Mouse (Mus musculus): ENCODE results near the gene Lnx2. TPM values are rescaled to one million over a fixed set of nuclear protein-coding genes. Genes with fewer than 3 reads are reported as not detected.

The Lnx2 gene
- polyA plus RNA-seq, 1 experiment from 2014 or later: 4.7 TPM

DNA sequence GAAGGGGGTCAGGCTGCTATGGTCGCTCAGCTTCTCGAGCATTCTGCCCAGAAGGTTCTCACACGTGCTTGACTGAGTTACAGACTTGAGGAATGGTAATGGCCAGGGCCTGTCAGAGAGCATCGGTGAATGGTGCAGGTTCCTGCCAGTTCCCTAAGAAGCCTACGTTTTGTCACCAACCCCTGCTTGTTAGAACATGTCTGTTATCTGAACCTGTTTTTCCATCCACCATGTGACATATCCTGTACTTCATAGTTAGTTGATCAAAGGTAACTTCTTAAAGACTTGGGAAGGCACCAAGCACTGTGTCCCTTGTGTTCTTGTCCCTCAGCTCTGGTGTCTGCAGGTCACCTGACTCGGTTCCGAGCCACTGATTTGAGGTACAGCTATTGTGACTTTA, 22.3 kb upstream of the Lnx2 start:
- Histone ChIP-seq H3K4me2 (no peak overlapping the region), H3K9ac (no peak overlapping the region), H3K4me3 (replicated peaks) (no peak overlapping the region), H3K9me3 (replicated peaks) (no peaks in the 10 kb centered on the region), H3K36me3 (replicated peaks) (peaks cover 17% of the 10 kb centered on the region; the same call in 1 of the 2 replicates), H3K27ac (replicated peaks) (no peak overlapping the region), H3K27me3 (no peaks in the 10 kb centered on the region), H3K4me1 (replicated peaks) (no peaks in the 10 kb centered on the region)
- no peak for ATAC-seq (ENCODE audit: insufficient read depth)
- 73% methylated on average over 7 of the region's 7 CpGs for WGBS (ENCODE audit: insufficient replicate concordance)

DNA sequence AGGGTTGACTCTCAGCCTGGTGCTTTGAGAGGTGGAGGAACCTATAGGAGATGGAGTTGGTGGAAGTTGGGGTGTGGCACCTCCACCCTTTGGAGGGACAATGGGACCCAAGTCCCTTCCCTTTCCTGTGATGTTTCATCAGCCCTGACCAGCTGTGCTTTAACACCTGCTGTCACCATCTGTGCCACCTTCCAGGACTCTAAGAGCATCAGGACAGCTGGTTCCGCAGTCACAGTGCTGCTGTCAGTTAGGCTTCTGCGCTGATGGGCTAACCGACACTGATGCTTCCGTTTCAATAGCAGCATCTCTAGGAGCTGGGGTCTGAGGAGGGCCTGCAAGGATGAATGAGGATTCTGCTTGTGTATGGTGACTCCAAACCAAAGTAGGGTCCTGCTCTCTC, 20.2 kb upstream of the Lnx2 start:
- ATAC-seq (ENCODE audit: insufficient read depth): no peak
- Histone ChIP-seq H3K4me3 (replicated peaks) (no peak overlapping the region), H3K27me3 (no peaks in the 10 kb centered on the region), H3K9me3 (replicated peaks) (no peaks in the 10 kb centered on the region), H3K9ac (no peak overlapping the region), H3K4me2 (no peak overlapping the region), H3K27ac (replicated peaks) (no peak overlapping the region), H3K36me3 (replicated peaks) (peaks cover 11% of the 10 kb centered on the region; the same call in 1 of the 2 replicates), H3K4me1 (replicated peaks) (no peaks in the 10 kb centered on the region)
- 92% methylated on average over 4 of the region's 4 CpGs for WGBS (ENCODE audit: insufficient replicate concordance)

DNA sequence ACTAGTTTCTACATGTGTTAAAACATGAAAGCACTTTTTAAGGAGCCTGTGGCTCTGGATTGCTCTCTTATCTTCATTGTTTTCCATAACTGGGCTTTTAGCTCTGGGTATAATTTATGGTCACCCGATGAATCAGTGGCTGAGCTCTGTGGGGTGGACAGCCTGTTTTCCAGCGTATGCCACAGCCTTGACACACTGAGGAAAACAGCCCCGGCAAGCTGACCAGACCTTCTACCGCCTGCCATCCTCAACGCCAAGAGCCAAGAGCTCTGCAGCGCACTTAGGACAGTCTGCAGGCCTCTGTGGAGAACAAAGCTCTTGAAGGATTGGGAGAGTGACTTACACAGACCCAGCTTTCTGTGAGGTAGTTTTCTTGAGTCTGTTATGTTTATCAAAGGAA, 17.9 kb upstream of the Lnx2 start:
- no peak for ATAC-seq (ENCODE audit: insufficient read depth)
- Histone ChIP-seq H3K4me2 (no peak overlapping the region), H3K9me3 (replicated peaks) (no peaks in the 10 kb centered on the region), H3K9ac (no peak overlapping the region), H3K4me1 (replicated peaks) (no peaks in the 10 kb centered on the region), H3K27me3 (no peaks in the 10 kb centered on the region), H3K36me3 (replicated peaks) (0 out of 2 replicates have a peak, but pooled peaks cover 11% of the 10 kb centered on the region), H3K4me3 (replicated peaks) (no peak overlapping the region), H3K27ac (replicated peaks) (no peak overlapping the region)
- WGBS (ENCODE audit: insufficient replicate concordance): 82% methylated on average over 6 of the region's 6 CpGs

DNA sequence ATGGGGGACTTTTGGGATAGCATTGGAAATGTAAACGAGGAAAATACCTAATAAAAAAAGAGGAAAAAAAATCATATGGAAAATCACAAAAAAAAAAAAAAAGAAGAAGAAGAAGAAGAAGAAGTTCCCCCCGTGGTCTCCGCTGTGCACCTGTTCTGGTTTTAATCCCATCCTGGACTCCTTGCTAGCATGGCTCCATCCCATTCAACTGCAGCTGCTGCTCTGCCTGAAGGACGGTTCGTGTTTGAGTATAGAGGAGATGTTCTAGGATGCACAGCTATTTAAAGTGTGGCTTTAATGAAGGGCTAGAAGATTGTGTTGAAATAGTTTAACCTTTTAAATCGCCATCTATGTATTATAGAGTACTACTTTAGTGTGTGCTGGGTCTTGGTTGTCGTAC, 16.1 kb upstream of the Lnx2 start:
- Histone ChIP-seq H3K27me3 (no peaks in the 10 kb centered on the region), H3K27ac (replicated peaks) (no peak overlapping the region), H3K4me1 (replicated peaks) (no peaks in the 10 kb centered on the region), H3K9ac (no peak overlapping the region), H3K4me3 (replicated peaks) (no peak overlapping the region), H3K9me3 (replicated peaks) (no peaks in the 10 kb centered on the region), H3K36me3 (replicated peaks) (peaks cover 4% of the 10 kb centered on the region; the same call in 1 of the 2 replicates), H3K4me2 (no peak overlapping the region)
- no peak for ATAC-seq (ENCODE audit: insufficient read depth)
- WGBS (ENCODE audit: insufficient replicate concordance): 75% methylated on average over 7 of the region's 7 CpGs

DNA sequence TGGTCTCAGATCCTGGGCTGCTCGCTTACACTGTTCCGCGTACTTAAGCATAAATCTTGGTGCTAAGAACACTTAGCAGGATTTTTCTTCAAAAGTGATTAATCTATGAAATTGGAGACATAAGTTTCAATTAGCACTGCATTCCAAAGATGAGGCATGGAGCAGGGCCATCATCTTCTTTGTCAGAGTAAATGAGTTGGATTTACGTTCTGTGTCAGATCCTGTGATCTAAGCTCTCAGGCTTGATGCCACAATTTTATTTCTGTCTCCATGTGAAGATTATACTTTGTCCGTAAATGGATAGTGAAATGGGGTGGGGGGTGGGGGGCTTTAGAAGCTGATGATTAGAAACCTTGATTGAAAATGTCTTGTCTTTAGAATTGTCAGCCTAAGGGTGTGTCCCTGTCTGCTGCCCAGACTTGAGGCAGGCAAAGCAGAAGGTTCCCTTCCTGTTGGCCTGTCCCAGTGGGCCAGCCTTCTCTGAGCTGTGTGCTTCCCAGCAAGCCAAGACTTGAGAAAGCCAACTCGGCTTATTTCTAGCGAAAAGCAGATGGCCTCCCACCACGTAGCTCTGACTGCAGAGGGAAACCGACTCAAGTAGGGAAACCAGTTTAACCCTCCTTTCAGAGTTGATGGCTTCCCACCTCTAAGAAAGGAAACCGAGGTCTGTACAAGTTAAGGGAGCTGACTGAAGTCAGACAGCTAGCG, 14.0 kb upstream of the Lnx2 start:
- no peak overlapping the region for H3K4me3 ChIP-seq (replicated peaks)
- no peaks in the 10 kb centered on the region for H3K9me3 ChIP-seq (replicated peaks)
- WGBS (ENCODE audit: insufficient replicate concordance): 80% methylated on average over 11 of the region's 11 CpGs
- H3K4me1 ChIP-seq (replicated peaks): no peaks in the 10 kb centered on the region
- no peak overlapping the region for H3K9ac ChIP-seq
- H3K4me2 ChIP-seq: no peak overlapping the region
- H3K27ac ChIP-seq (replicated peaks): no peak overlapping the region
- H3K27me3 ChIP-seq: no peaks in the 10 kb centered on the region
- H3K36me3 ChIP-seq (replicated peaks): peaks cover 15% of the 10 kb centered on the region
- no peak for ATAC-seq (ENCODE audit: insufficient read depth)

DNA sequence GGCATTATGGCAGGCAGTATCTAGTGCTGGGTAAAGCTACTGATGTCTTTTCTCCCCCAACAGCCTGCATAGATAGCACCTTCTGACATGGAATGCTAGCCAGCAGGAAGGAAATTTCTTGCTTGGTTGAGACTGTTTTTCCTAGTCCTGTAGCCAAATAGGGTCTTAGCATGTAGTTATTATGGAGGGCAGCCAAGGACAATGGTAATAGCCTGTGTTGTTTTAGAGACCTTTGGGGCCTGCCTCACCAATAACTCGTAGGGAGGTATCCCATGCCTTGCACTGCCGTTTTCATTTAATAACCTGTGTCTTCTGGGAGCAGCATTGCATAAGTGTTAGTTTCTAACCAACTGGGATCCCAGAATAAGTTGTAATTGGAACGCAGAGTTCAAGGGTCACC, 13.4 kb upstream of the Lnx2 start:
- ATAC-seq (ENCODE audit: insufficient read depth): no peak

GRCm38 (mm10) chr5:147086816-147087215, 10.4 kb upstream of the Lnx2 start:
- Histone ChIP-seq H3K4me3 (replicated peaks) (no peak overlapping the region), H3K4me1 (replicated peaks) (no peaks in the 10 kb centered on the region), H3K27ac (replicated peaks) (no peak overlapping the region), H3K4me2 (no peak overlapping the region), H3K27me3 (no peaks in the 10 kb centered on the region), H3K9me3 (replicated peaks) (no peaks in the 10 kb centered on the region), H3K36me3 (replicated peaks) (peaks cover 20% of the 10 kb centered on the region), H3K9ac (no peak overlapping the region)
- 87% methylated on average over 4 of the region's 4 CpGs for WGBS (ENCODE audit: insufficient replicate concordance)
- no peak for ATAC-seq (ENCODE audit: insufficient read depth)

More for the DNA sequence above, 13.4 kb upstream of the Lnx2 start:
- Histone ChIP-seq H3K36me3 (replicated peaks) (peaks cover 19% of the 10 kb centered on the region), H3K27ac (replicated peaks) (no peak overlapping the region), H3K27me3 (no peaks in the 10 kb centered on the region), H3K4me1 (replicated peaks) (no peaks in the 10 kb centered on the region), H3K4me2 (no peak overlapping the region), H3K9ac (no peak overlapping the region), H3K4me3 (replicated peaks) (no peak overlapping the region), H3K9me3 (replicated peaks) (no peaks in the 10 kb centered on the region)
- 76% methylated on average over 3 of the region's 3 CpGs for WGBS (ENCODE audit: insufficient replicate concordance)

DNA sequence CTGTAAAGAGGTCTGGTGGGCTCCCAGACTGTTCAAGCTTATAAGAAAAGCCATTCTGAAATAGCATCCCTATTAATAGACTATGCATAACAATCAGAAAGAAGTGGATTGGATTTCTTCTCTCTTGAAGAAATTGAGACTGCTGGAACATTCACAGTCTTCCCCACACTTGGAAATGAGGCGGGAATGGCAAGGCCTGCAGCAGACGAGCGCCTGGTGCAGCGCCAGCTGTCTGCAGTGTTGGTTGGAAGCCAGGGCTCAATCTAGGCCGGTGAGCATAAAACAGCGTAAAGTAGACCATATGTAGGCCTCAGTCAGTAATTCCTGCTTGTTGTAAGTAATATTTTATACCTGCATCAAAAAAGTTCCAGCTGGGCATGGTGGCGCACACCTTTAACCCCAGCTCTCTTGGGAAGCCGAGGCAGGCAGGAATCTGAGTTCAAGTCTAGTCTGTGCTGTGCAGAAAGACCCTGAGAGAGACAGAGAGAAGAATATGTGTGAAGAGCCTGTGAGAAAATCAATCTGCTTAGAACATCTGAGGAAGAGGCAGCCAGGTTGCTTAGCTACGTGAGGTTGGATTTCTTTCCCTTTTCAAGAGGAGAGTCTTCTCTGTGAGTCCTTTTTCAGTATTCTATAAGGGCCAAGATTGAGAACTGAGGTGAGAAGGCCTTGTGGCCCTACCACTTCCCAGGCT, 9.0 kb upstream of the Lnx2 start:
- Histone ChIP-seq H3K36me3 (replicated peaks) (peaks cover 29% of the 10 kb centered on the region), H3K9me3 (replicated peaks) (no peaks in the 10 kb centered on the region), H3K4me2 (no peak overlapping the region), H3K27ac (replicated peaks) (no peak overlapping the region), H3K4me1 (replicated peaks) (no peaks in the 10 kb centered on the region), H3K9ac (no peak overlapping the region), H3K27me3 (no peaks in the 10 kb centered on the region), H3K4me3 (replicated peaks) (no peak overlapping the region)
- WGBS (ENCODE audit: insufficient replicate concordance): 82% methylated on average over 9 of the region's 9 CpGs
- ATAC-seq (ENCODE audit: insufficient read depth): no peak

DNA sequence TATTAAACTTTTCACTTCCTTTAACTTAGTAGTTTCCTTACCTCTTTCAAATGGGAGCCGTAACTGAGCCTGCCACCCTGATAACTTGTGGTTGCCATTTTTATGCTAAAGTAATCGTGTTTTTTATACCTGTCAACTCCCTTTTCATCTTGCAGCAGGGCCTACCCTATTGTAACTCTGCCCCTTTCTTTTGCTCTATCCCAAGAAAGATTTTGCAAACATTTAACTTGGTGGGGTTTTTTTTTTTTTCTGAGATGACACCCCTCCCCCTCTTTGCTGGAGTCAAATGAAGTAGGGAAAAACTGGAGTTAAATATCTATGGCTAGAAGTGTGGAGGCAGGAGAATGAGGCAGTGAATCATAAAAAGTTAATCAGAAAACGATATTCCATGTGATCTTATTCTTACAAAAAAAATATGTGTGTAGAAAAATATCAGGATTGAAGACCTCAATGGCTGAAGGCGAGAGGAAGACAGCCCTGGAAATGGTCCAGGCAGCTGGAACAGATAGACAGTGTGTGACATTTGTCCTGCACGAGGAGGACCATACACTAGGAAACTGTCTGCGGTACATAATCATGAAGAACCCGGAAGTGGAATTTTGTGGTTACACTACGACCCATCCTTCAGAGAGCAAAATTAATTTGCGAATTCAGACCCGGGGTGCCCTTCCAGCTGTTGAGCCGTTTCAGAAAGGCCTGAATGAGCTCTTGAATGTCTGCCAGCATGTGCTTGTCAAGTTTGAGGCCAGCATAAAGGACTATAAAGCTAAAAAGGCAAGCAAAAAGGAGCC, 1.9 kb upstream of the Lnx2 start:
- peak overlapping the region; percentile 76; the same call in 1 of the 2 replicates for H3K27ac ChIP-seq (replicated peaks)
- H3K4me2 ChIP-seq: peak overlapping the region; percentile 97
- H3K4me1 ChIP-seq (replicated peaks): peaks cover 47% of the 10 kb centered on the region
- no peaks in the 10 kb centered on the region for H3K27me3 ChIP-seq
- H3K36me3 ChIP-seq (replicated peaks): peaks cover 23% of the 10 kb centered on the region
- H3K4me3 ChIP-seq (replicated peaks): peak overlapping the region; percentile 83
- no peak for ATAC-seq (ENCODE audit: insufficient read depth)
- 36% methylated on average over 11 of the region's 11 CpGs for WGBS (ENCODE audit: insufficient replicate concordance)
- peak overlapping the region; percentile 80 for H3K9ac ChIP-seq
- no peaks in the 10 kb centered on the region for H3K9me3 ChIP-seq (replicated peaks)

DNA sequence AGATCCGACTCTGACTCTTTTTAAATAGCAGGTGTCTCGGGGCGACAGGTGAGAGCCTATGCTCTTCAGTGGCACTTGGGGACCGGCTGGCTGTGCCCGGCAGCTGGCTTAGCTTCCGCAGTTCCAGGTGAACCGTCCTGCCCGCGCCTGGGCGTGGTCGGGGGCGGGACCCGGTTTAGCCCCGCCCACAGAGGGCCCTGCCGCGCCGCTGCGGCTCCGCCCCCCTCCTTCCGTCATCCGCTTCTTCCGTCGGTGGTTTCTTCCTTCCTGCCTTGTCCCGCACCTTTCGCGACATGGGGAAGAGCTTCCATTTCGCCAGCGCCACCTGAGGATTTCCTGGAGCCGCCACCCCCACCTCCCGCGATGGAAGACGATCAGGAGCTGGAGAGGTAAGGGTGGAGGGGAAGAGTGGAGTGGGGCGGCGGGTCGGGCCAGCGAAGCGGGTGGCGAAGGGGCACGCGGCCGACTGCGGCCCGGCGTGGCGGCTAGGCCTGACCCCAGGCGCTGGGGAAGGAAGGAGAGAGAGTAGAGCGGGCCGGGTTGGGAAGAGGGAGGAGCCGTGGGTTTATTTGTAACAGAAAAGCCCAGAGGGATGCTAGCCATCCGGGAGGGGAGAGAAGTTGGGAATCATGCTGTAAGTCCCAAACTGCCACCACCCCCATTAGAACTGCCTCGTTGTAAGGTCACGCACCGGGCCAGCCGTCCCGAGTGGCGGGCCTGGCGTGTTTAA, 1.1 kb upstream of the Lnx2 start:
- H3K4me2 ChIP-seq: peak overlapping the region; percentile 97
- H3K9ac ChIP-seq: peak overlapping the region; percentile 80
- H3K27ac ChIP-seq (replicated peaks): peak overlapping the region; percentile 93
- H3K36me3 ChIP-seq (replicated peaks): peaks cover 22% of the 10 kb centered on the region
- peak overlapping the region; percentile 83 for H3K4me3 ChIP-seq (replicated peaks)
- no peaks in the 10 kb centered on the region for H3K27me3 ChIP-seq
- under 1% methylated on average over 57 of the region's 57 CpGs for WGBS (ENCODE audit: insufficient replicate concordance)
- H3K9me3 ChIP-seq (replicated peaks): no peaks in the 10 kb centered on the region
- H3K4me1 ChIP-seq (replicated peaks): peaks cover 52% of the 10 kb centered on the region
- peak; percentile 58 for ATAC-seq (ENCODE audit: insufficient read depth)
